Mouse (Mus musculus) cerebellum, adult 18-20 months (tissue): ENCODE data around the gene Ankrd52.
"Not testable (repeated sequence)": the region's sequence is repeated elsewhere in the genome, so short reads cannot be mapped to it uniquely, and the experiment has no call there.

Experiments
- DNase-seq, 2 experiments: peaks; one replicate each; pipeline ENCODE4 v3.0.0; 2021

The Ankrd52 gene

GRCm38 (mm10) chr10:128376455-128377211 is at the start of gene Ankrd52:
Gene Ankrd52 (plus strand): TSS chr10:128377115.
- peak; percentile 82 to 96 for DNase-seq

DNA sequence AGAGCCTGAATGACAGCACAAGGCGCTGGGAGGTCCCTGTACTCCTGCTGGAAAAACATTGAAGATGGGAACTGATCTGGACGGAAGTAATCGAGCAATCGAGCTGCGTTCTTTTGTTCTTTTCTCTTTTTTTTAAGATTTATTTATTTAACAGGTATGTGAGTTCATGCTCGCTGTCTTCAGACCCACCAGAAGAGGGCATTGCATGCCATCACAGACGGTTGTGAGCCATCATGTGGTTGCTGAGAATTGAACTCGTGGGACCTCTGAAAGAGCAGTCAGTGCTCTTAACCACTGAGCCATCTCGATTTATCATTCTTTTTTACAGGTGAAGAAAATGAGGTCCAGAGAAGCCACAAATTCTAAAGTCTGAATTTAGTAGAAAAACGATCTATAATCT is 49.3 kb upstream of the Ankrd52 start:
- no peak for DNase-seq

- DNase-seq = not testable (repeated sequence)
Measured at GRCm38 (mm10) chr10:128332358-128333249, 44.3 kb upstream of the Ankrd52 start.

DNA sequence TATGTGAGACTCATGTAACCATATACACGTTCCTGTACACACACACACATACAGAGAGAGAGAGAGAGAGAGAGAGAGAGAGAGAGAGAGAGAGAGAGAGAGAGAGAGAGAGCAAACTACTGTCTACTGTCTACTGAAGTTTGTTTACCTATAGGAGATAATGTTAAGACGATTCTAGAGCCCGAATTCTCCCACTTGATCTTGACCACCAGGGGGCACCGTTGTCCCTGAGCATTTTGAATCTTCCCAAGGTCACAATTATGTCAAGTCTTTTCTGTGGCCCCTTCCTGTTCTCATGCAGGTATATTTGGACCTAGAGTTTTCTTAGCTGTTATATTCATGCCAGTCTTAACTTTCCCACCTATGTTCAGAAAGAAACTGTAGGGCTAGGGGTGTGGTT is 41.3 kb upstream of the Ankrd52 start:
- peak; percentile 80 to 83 for DNase-seq

DNA sequence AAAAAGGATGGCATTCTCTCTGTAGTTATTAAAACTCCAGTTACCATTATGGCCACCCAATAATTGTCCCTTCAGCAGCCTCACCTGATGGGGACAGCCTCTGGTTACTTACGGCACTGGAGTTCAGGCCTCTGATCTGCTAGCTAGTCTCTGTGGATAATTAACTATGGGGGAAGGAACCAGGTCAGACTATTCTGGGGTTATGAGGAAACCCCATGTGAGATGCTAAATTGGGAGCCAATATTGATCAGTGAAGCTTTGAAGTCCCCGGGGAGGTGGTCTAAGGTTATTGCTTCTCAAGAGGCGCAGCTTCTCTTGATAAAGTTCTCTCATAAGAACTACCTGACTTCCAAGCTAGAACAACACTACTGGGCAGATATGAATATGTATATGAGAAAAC is 40.7 kb upstream of the Ankrd52 start:
- DNase-seq = no peak

GRCm38 (mm10) chr10:128336597-128336996 is 40.3 kb upstream of the Ankrd52 start:
- no peak for DNase-seq

GRCm38 (mm10) chr10:128337306-128338181 is 39.4 kb upstream of the Ankrd52 start, which contains the start of gene Cs:
Gene Cs (plus strand): TSS chr10:128337734.
- peak; percentile 96 to 97 for DNase-seq

DNA sequence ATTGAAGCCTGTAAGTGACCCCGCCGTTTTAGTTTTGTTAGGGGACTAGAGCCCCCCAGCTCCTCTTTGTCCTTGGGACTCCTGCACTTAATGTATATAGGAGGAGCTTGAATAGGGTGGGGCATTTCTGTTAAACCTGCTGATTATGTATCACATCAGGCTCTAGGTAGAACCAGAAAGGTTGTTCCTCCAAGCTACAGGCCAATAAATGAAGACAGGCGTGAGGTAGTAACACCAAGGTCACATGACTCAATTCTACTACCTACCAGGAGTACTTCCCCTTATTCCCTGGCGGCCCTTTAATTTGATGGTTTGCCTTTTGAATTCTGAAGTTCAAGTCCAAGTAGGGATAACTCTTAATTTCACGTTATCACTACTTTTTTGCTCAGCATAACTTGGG is 38.5 kb upstream of the Ankrd52 start:
- no peak for DNase-seq

- DNase-seq = no peak
Measured at GRCm38 (mm10) chr10:128338948-128339347, 38.0 kb upstream of the Ankrd52 start.

- no peak for DNase-seq
Measured at GRCm38 (mm10) chr10:128340257-128340656, 36.7 kb upstream of the Ankrd52 start.

- no peak for DNase-seq
Measured at GRCm38 (mm10) chr10:128343436-128343835, 33.5 kb upstream of the Ankrd52 start.

- DNase-seq = peak in 1 of 2 experiments; percentile 26
Measured at GRCm38 (mm10) chr10:128344568-128345275, 32.2 kb upstream of the Ankrd52 start.

GRCm38 (mm10) chr10:128347541-128347940 is 29.4 kb upstream of the Ankrd52 start:
- no peak for DNase-seq

DNA sequence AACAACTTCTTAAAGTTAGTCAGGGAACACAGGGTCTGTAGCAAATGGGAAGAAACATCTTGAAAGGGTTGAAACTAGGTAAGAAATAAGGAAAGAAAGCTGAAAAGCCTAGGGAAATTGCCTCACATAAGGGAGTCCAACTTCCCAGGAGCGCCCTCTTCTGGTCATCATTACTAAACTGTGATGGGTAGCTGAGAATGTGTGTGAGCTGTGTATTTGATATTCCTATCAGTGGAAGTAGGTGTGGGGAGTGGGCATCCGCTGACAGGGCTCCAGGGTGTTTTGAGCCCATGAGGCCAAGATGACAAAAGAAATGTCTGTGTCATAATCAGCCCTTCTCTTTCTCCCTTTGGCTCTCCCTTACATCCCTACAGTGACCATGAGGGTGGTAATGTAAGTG is 18.1 kb upstream of the Ankrd52 start:
- peak; percentile 61 to 70 for DNase-seq

DNA sequence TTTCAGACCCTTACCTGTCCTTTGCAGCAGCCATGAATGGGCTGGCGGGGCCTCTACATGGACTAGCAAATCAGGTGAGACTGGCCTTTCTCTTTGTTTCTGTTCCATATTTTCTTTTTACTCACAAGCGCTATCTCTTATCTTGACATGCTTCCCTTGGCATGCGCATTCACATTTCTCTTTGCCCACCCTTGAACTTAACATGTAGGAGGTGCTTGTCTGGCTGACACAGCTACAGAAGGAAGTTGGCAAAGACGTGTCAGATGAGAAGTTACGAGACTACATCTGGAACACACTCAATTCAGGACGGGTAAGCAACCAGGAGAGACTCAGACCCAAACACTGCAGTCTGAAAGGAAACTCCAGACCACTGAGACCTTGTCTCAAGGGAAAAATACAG is 17.7 kb upstream of the Ankrd52 start:
- DNase-seq = no peak

- no peak for DNase-seq
Measured at GRCm38 (mm10) chr10:128361836-128362235, 15.1 kb upstream of the Ankrd52 start.

DNA sequence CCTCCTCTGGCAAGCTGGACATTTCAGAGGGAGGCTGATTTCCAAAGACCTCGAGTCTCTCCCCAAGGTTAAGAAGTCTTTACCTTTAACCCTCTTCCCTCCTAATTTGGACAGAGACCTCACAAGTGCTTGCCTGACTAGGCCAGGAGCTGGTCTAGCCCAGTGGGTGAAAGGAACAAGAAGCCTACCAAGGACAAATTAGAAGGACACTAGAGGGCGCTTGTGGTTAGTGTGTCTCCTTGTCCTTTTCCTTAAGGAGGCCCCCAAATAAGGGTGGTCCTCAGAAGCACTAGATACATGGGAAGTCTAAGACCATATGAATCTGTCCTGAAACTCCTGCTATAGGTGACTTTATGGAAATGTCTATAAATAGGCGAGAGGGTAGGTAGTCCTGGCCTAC is 14.3 kb upstream of the Ankrd52 start:
- peak; percentile 41 to 43 for DNase-seq

- DNase-seq = peak in 1 of 2 experiments; percentile 22
Measured at GRCm38 (mm10) chr10:128367899-128368401, 9.0 kb upstream of the Ankrd52 start.

- DNase-seq = peak; percentile 93 to 98
Measured at GRCm38 (mm10) chr10:128368402-128369217, 8.3 kb upstream of the Ankrd52 start, which contains the start of gene Coq10a. Gene Coq10a (minus strand): TSS chr10:128368997.

- no peak for DNase-seq
Measured at GRCm38 (mm10) chr10:128369218-128369543, 7.7 kb upstream of the Ankrd52 start.

DNA sequence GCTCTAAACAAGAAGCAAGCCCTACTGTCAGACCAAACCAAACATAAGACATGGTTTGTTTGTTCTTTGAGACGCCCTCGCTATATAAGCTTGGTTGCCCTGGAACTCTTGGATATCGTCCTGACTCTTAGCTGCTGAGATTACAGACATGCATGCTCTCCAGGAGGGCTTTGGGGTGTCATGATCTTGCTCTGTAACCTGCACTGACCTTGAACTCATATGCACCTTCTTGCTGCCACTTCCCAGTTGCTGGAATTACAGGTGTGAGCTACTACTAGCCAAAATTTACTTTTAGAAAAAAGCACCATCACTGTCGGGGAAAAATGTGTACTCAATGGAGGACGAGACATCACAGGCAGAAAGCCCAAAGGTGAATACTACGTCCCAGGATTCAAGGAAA is 7.3 kb upstream of the Ankrd52 start:
- no peak for DNase-seq
